Mouse (Mus musculus) spleen, adult 12 weeks (tissue): ENCODE results near the gene Tead2.
"Not testable (repeated sequence)": the region's sequence is repeated elsewhere in the genome, so short reads cannot be mapped to it uniquely, and the experiment has no call there.

Source experiments
- DNase-seq: peaks from one replicate; pipeline ENCODE4 v3.0.0; 2022; ENCODE audit warnings: low spot score

Gene Tead2

DNA sequence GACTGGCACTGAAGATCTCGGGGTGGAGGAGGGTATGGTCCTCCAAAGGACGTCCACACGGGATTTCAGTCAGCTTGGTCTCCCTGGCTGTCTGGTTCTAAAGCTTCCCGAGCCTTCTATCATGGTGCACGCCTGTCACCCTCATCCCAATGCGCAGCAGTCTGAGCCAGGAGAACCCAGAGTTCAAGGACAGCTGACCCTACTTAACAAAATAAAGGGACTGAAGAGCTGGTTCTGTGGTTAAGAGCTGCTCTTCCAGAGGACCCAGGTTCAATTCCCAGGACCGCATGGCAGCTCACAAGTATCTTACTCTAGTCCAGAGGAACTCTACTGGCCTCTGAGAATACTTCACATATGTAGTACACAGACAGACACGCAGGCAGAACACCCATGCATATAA lies 13.5 kb downstream of the Tead2 start:
- DNase-seq = no peak

GRCm38 (mm10) chr7:45229459-45230203 lies 14.1 kb downstream of the Tead2 start:
- DNase-seq = no peak

DNA sequence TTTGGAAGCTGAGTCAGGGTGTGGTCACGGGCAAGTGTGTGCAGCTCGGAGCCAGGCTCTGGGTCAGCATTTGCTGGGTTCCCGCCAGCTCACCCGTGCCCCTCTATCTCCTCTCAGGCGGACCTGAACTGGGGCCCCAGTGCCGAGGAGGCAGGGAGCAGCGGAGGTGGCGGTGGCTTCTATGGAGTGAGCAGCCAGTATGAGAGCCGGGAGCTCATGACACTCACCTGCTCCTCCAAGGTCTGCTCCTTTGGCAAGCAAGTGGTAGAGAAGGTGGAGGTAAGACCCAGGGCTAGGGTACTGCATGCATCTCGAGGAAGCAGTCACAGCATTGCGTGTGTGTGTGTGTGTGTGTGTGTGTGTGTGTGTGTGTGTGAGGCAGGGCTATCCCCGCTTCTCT lies 15.6 kb downstream of the Tead2 start:
- DNase-seq = no peak

DNA sequence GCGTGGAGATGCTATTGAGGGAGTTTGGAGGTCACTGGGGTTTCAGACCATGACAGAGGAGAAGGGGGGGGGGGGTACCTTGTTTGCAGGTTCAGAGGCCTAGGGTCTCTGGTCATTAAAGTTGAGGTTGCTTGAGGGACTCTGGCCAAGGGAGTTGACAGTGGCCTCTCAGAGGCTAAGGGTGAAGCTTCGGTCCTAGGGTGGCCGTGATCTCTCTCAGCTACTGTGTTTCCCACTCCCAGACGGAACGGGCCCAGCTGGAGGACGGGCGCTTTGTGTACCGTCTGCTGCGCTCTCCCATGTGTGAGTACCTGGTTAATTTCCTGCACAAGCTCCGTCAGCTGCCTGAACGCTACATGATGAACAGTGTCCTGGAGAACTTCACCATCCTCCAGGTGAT lies 16.4 kb downstream of the Tead2 start:
- DNase-seq = no peak

DNA sequence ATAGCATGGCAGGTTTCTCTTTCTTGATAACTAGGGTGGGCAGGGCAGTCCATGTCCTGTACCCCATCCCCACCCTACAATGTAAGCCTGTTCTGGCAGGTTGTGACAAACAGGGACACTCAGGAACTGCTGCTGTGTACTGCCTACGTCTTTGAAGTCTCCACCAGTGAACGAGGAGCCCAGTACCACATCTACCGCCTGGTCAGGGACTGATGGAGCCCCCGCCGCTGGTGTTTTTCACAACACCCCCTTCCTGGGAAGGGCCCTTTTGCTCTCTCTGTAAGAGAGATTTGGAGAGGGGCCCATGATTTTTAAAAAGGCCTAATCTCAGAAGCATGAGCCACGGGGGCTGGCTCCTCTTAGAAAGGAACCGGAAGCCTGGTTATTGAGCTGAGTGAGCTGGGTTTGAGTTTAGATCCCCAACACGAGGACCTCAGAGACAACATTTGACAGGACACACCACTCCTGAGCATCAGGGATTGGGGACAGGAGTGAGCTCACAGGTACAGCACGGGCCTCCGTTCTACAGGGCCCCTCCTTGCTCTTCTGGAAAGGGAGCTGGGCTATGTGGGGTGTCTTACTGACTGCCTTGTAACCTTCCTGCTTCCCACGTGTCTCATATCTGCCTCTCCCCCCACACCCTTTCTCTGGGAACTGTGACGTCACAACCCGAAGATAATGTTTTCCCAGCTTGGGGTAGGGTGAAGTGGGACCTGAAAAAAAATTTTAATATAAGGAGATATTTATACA lies 17.3 kb downstream of the Tead2 start:
- no peak for DNase-seq

DNA sequence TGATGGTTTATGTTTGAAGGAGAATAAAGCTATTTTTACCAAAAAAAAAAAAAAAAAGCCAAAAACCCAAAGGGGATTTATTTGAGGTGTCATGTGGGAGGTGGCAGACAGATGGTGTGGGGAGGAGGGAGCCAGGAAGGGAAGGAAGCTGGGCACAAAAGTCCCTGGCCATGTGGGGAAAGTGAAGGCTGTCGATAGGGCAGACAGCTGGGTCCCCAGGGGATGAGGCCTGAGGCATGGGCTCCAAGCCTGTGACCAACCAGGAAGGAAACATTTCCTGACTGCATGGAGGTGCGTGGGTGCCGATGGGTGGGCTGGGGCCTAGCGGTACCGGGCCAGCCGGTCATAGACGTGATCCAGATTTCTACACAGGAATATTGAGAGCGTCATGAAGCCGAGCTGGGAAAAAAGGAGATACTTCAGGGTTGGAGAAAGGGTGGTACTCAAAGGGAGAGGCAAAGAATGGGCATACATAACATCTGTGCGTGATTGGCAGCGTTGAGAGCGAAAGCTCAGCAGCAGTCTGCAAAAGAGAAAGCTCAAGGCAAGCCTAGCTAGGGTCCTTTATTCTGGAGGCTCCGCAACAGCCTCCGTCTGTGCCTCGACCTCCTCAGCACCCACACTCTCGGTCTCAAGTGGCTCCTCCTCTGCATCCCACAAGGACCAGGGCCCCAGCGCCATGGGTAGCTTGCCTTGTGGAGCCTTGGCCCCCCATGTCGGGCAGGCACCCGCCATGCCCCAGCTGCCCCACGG lies 18.2 kb downstream of the Tead2 start:
- no peak for DNase-seq

GRCm38 (mm10) chr7:45234333-45234841 lies 18.8 kb downstream of the Tead2 start:
- DNase-seq = no peak

- no peak for DNase-seq
These were observed 19.5 kb downstream of the Tead2 start for GRCm38 (mm10) chr7:45234922-45235571.

DNA sequence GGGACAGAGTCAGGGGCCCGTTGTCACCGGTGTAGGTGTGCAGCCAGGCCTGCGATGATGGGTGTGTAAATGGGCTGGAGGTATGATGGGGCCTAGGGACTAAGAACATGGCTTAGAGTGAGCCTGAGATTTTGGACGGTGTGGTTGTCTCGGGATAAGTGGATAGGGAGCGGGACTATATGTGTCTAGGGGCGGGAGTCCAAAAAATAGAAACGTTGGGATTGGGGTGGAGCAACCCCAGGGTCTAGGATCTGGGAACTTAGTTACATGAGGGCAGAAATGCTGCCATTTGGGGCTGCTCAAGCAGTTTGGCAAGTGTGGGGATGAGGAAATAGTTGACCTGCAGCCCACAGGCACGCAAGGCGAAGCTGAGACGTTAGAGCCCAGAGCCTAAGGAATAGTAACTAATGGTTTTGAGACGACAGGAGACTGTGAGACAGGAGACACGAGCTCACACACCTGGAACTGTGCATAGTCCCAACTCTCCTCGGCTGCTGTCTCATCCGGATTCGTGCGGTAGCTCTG lies 20.2 kb downstream of the Tead2 start:
- DNase-seq = no peak

- DNase-seq = no peak
These were observed 22.5 kb downstream of the Tead2 start for GRCm38 (mm10) chr7:45237747-45238699.

DNA sequence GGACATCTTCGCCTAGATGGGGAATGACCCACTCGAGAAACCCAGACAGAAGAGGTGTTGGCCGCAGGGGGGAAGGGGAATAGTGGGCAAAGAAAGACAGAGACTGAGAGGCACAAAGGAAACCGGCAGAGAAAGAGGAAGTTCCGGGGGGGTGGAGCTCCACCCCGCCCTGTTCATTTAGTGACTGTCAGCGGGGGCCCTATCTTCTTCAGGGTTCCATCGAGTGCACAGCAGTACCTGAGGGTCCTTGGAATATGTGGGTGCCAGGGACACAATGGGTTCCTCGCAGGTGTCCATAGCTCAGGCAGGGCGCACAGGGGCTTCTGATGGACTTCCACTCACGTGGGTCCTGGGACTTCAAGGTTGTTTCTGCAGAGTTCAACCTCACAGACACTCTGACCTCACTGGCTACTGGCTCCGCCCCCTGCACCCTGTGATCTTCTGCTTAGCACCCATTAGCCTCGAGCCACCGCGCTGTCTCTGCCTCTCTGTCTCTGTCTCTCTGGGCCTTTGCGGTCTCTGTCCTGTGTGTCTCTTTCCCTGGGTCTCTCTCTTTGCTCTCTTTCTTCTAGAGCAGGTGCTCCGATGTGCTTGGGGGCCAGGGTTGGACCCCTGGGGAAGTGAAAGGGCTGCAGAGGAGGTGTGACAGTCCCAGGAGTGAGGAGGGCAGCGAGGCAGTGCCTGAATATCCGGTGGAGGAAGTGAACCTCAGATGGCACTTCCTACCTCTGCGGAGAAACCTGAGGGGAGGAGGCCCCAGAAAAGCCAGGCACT lies 23.4 kb downstream of the Tead2 start, which contains the start of gene Cd37:
TSS of gene Cd37 (minus strand) at position 393 of the 774 bp plus-strand sequence.
- DNase-seq = peak; percentile 71

DNA sequence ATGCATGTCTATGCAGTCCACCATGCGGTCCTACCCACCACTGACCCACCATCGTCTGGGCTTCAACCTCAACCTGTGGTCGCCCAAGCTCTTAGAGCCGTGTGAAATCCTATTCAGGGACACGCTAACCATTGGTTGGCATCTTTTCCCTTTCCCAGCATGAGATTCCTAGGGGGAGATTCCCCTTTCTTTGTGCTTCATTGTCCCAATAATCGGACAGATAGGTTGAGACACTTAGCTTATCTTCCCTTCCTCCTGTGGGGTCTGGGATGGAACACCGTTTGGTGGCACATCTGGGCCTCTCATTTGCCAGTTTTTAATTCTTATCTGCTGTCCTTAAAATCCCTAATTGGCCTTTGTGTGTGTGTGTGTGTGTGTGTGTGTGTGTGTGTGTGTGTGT lies 24.6 kb downstream of the Tead2 start:
- no peak for DNase-seq

GRCm38 (mm10) chr7:45240633-45241388 lies 25.3 kb downstream of the Tead2 start, which contains the start of gene Slc6a16:
TSS of gene Slc6a16 (plus strand) at chr7:45241085.
- DNase-seq = no peak

DNA sequence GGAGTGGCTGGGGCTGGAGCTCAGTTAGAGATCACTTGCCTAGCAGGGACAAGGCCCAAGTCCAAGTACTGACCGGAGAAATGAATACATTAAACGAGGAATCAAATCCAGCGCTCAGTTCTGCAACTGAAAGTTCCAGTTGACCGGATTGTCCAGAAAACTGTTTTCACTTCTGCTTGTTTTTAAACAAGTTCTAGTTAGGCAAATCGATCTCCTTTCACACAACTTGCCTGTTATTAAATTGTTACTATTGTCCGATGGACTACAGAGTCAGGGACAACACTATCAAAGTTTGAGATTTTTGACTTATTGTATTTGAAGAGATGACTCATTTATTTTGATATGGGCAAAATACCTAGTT lies 25.8 kb downstream of the Tead2 start:
- no peak for DNase-seq

DNA sequence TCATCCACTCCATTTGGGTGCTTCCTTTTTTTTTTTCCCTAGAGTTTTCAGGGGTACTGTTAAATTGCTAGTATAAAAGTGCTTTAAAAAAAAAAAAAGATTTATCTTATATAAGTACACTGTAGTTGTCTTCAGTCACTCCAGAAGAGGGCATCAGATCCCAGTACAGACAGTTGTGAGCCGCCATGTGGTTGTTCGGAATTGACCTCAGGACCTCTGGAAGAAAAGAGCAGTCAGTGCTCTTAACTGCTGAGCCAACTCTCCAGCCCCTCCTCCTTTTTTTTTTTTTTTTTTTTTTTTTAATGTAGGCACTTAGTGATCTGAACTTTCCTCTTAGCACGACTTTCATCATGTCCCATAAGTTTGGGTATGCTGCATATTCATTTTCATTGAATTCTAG lies 32.1 kb downstream of the Tead2 start:
- DNase-seq = no peak

- DNase-seq = no peak
These were observed 38.3 kb downstream of the Tead2 start for GRCm38 (mm10) chr7:45253806-45254205.

- not testable (repeated sequence) for DNase-seq
These were observed 40.3 kb downstream of the Tead2 start for GRCm38 (mm10) chr7:45255822-45256221.

- DNase-seq = no peak
These were observed 41.7 kb downstream of the Tead2 start for GRCm38 (mm10) chr7:45257063-45257840.
